14 mouse cellular contexts compared by ENCODE assay signal in the genomic region with DNA sequence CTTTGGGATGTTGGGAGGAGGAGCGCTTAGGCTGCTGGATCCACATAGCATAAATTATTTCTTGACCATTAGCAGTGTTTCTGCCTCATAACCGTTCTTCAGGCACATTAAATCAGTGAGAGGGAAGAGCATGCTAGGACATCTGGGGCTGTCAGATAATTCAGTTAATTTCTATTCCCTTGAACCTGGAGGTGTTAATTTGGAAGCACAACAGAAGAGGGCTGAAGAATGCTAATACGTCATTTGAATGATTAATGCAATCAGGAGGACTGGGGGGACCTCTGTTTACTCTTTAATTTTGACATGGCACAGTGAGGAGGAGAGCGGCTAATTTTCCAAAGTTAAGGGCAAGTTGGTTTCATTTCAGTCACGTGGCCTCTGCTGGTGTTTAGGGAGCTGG.
A peak's percentile ranks its signal among the peaks of the same experiment; 100 is the strongest.
DNase-seq lines count a peak whose midpoint lies in the region; ATAC-seq lines count a peak whose summit lies in the region.
"Had no signal": no experiment of that assay in that cellular context is flagged by ENCODE, and none has a peak within 500 bp of the region (broad histone marks: within the 10 kb centered on the region; RNA-seq: fewer than 3 reads in every experiment).

No protein-coding gene starts in this region.

- no peaks in the 10 kb centered on the region for H3K36me3 ChIP-seq in hindbrain, embryonic 13.5 days
- H3K36me3 ChIP-seq in hindbrain, embryonic 10.5 days: no peaks in the 10 kb centered on the region
- no peaks in the 10 kb centered on the region for H3K36me3 ChIP-seq in embryonic facial prominence, embryonic 13.5 days
- no peaks in the 10 kb centered on the region for H3K36me3 ChIP-seq in forebrain, embryonic 15.5 days
- H3K36me3 ChIP-seq: heart, embryonic 10.5 days had no signal

- no peak for DNase-seq in hindbrain, embryonic 10.5 days (ENCODE audit: low spot score)
- DNase-seq in 3T3-L1 (ENCODE audit: low read depth, low spot score): peak; percentile 9
- DNase-seq in spleen, adult 18-20 months: no peak
- DNase-seq in heart, adult 18-20 months: no peak
- DNase-seq: gastrocnemius, postnatal 14 days; kidney, postnatal 4 days; liver; liver, postnatal 0 days; thymus, postnatal 36 days had no signal

- no peak overlapping the region for H3K4me3 ChIP-seq in hindbrain, embryonic 13.5 days
- H3K4me3 ChIP-seq in hindbrain, embryonic 10.5 days: no peak overlapping the region
- H3K4me3 ChIP-seq in embryonic facial prominence, embryonic 13.5 days: no peak overlapping the region
- no peak overlapping the region for H3K4me3 ChIP-seq in forebrain, embryonic 15.5 days
- H3K4me3 ChIP-seq: heart, embryonic 10.5 days had no signal

- no peak overlapping the region for H3K9ac ChIP-seq in hindbrain, embryonic 13.5 days
- H3K9ac ChIP-seq in embryonic facial prominence, embryonic 13.5 days: no peak overlapping the region
- H3K9ac ChIP-seq in forebrain, embryonic 15.5 days (replicated peaks): no peak overlapping the region
- H3K9ac ChIP-seq: liver, postnatal 0 days had no signal

- 36% methylated on average over 5 of the region's 5 CpGs for WGBS in hindbrain, embryonic 13.5 days
- WGBS in hindbrain, embryonic 10.5 days: 55% methylated on average over 5 of the region's 5 CpGs
- 48% methylated on average over 5 of the region's 5 CpGs for WGBS in embryonic facial prominence, embryonic 13.5 days
- WGBS in forebrain, embryonic 15.5 days: 24% methylated on average over 5 of the region's 5 CpGs

- H3K4me1 ChIP-seq in hindbrain, embryonic 13.5 days (replicated peaks): peaks cover 39% of the 10 kb centered on the region
- peaks cover 35% of the 10 kb centered on the region for H3K4me1 ChIP-seq in hindbrain, embryonic 10.5 days (replicated peaks)
- peaks cover 60% of the 10 kb centered on the region for H3K4me1 ChIP-seq in embryonic facial prominence, embryonic 13.5 days
- H3K4me1 ChIP-seq in forebrain, embryonic 15.5 days: peaks cover 46% of the 10 kb centered on the region

- ATAC-seq in hindbrain, embryonic 13.5 days (ENCODE audit: low FRiP score): 0 out of 2 replicates have a peak, but pooled peaks have one; percentile 2
- no peak for ATAC-seq in embryonic facial prominence, embryonic 13.5 days (ENCODE audit: insufficient number of reproducible peaks, insufficient read depth, low FRiP score, low TSS enrichment, low read depth)
- no peak for ATAC-seq in forebrain, embryonic 15.5 days (replicated peaks)
- ATAC-seq in CD4-positive, CD25-positive, alpha-beta regulatory T cell, adult 4 months: no peak
- ATAC-seq: liver, postnatal 0 days had no signal

- H3K27me3 ChIP-seq in hindbrain, embryonic 13.5 days: 0 out of 2 replicates have a peak, but pooled peaks cover 3% of the 10 kb centered on the region
- peaks cover 57% of the 10 kb centered on the region for H3K27me3 ChIP-seq in hindbrain, embryonic 10.5 days (ENCODE audit: insufficient read depth, poor library complexity, severe bottlenecking)
- no peaks in the 10 kb centered on the region for H3K27me3 ChIP-seq in embryonic facial prominence, embryonic 13.5 days
- H3K27me3 ChIP-seq in forebrain, embryonic 15.5 days: no peaks in the 10 kb centered on the region

- H3K27ac ChIP-seq in hindbrain, embryonic 13.5 days: peak overlapping the region; percentile 87
- H3K27ac ChIP-seq in hindbrain, embryonic 10.5 days: no peak overlapping the region
- 0 out of 2 replicates have a peak overlapping the region, but pooled peaks have one; percentile 40 for H3K27ac ChIP-seq in embryonic facial prominence, embryonic 13.5 days
- H3K27ac ChIP-seq in forebrain, embryonic 15.5 days (replicated peaks): peak overlapping the region; percentile 93
- H3K27ac ChIP-seq: heart, embryonic 10.5 days had no signal

- H3K4me2 ChIP-seq in hindbrain, embryonic 13.5 days: no peak overlapping the region
- H3K4me2 ChIP-seq in embryonic facial prominence, embryonic 13.5 days: peak overlapping the region; percentile 32; the same call in 1 of the 2 replicates
- H3K4me2 ChIP-seq in forebrain, embryonic 15.5 days (replicated peaks): no peak overlapping the region; the same call in 1 of the 2 replicates

- no peaks in the 10 kb centered on the region for H3K9me3 ChIP-seq in hindbrain, embryonic 13.5 days
- no peaks in the 10 kb centered on the region for H3K9me3 ChIP-seq in hindbrain, embryonic 10.5 days
- H3K9me3 ChIP-seq in embryonic facial prominence, embryonic 13.5 days: no peaks in the 10 kb centered on the region
- no peaks in the 10 kb centered on the region for H3K9me3 ChIP-seq in forebrain, embryonic 15.5 days
- H3K9me3 ChIP-seq: heart, embryonic 10.5 days had no signal
